Mouse (Mus musculus): ENCODE measurements at regions not wholly inside any gene's neighbourhood (a gene's known extent, or its start where the extent isn't known, plus 50 kb on each side); places are given as distances from the start of the nearest gene placed in this dataset.

DNA sequence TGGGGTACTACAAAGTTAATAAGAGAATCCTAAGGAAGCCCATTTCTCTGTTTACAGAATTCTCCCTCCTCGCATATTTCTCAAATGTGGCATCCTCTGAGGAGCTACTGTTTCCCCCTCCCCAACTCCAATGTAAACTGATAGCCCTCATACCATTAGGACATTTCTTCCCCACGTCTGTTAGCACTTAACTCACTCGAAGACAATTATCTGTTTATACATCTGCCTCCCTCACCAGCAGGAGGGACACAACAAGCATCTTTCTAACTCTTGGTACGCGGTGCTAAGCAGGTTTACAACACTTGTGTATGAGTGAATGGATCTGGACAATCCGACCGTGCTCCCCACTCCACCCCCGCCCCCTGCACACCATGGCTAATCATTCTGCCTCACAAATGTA lies 324.8 kb downstream of the Sox4 start:
- intact Hi-C loops (cut with DNase I): loop anchor here (5.0 kb wide), 1 partner anchor 324 kb away; the partner anchor contains the start of gene Sox4
- no peak for DNase-seq
- TF ChIP-seq CTCF (IDR thresholded peaks at IDR 0.05): no peak
- H3K27ac ChIP-seq: peak overlapping the region; percentile 20; the same call in 1 of the 2 replicates
- H3K4me3 ChIP-seq: no peak overlapping the region

- H3K4me3 ChIP-seq: no peak overlapping the region
- no peak for TF ChIP-seq CTCF (IDR thresholded peaks at IDR 0.05)
- peak; percentile 52 for DNase-seq
- intact Hi-C loops (cut with DNase I): no loop called here
- H3K27ac ChIP-seq: no peak overlapping the region
Observed at GRCm38 (mm10) chr13:28618961-28619360, 334.6 kb downstream of the Sox4 start.

DNA sequence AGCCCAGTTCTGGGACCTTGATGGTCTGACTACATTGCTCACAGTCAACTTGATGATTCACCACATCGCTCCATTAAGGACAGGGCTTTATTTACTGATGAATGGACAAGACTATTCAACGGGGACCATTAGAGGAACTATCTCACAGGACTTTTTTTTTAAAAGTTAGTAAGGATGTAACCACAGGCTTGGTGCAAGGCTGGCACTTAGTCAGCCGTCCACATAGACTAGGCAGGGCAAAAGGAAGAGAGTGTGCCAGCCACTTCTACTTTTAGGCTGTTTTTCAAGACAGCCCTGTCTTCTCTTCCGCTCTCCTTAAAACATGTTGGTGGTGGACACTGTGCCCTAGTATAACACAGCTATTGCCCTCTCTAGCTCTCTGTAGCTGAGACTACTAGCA lies 336.0 kb downstream of the Sox4 start:
- intact Hi-C loops (cut with DNase I): no loop called here
- DNase-seq: no peak
- no peak for TF ChIP-seq CTCF (IDR thresholded peaks at IDR 0.05)
- Histone ChIP-seq H3K27ac (no peak overlapping the region), H3K4me3 (no peak overlapping the region)

- Histone ChIP-seq H3K4me3 (no peak overlapping the region), H3K27ac (0 out of 2 replicates have a peak overlapping the region, but pooled peaks have one; percentile 6)
- no peak for DNase-seq
- intact Hi-C loops (cut with DNase I): no loop called here
- no peak for TF ChIP-seq CTCF (IDR thresholded peaks at IDR 0.05)
Observed at GRCm38 (mm10) chr13:28616645-28617381, 336.7 kb downstream of the Sox4 start.

DNA sequence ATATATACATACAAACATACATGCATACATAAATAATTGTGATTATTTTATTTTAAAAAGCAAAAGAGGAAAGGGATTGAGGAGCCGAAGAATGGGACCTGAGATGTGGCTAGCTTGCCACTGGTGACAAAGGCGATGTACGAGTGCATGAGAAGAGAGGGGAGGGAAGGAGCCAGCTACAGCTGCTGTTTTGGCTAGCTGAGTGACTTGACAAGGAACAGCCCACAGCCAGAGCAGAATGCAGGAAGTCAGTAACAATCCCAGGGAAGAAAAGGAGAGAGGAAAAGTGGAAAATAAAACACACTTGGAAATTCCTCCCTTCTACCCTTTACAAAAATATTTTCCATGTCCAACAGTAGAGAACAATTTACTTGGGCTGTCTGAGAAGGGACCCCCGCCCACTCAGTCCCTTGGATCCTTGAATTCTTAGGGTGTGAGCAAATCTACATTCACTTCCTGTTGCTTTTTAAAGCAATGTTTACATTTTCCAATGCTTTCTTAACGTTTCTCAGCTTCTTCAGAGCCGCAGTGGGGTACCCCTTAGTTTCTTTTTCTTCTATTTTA lies 345.9 kb downstream of the Sox4 start:
- Histone ChIP-seq H3K4me3 (no peak overlapping the region), H3K27ac (no peak overlapping the region; the same call in 1 of the 2 replicates)
- DNase-seq: no peak
- no peak for TF ChIP-seq CTCF (IDR thresholded peaks at IDR 0.05)
- intact Hi-C loops (cut with DNase I): no loop called here

GRCm38 (mm10) chr13:28606651-28607050 lies 346.9 kb downstream of the Sox4 start:
- no peak overlapping the region for H3K27ac ChIP-seq
- no peak for TF ChIP-seq CTCF (IDR thresholded peaks at IDR 0.05)
- DNase-seq: no peak
- no peak overlapping the region for H3K4me3 ChIP-seq
- intact Hi-C loops (cut with DNase I): no loop called here

GRCm38 (mm10) chr13:28605833-28606232 lies 347.7 kb downstream of the Sox4 start:
- intact Hi-C loops (cut with DNase I): no loop called here
- no peak for DNase-seq
- no peak overlapping the region for H3K27ac ChIP-seq
- no peak overlapping the region for H3K4me3 ChIP-seq
- no peak for TF ChIP-seq CTCF (IDR thresholded peaks at IDR 0.05)

DNA sequence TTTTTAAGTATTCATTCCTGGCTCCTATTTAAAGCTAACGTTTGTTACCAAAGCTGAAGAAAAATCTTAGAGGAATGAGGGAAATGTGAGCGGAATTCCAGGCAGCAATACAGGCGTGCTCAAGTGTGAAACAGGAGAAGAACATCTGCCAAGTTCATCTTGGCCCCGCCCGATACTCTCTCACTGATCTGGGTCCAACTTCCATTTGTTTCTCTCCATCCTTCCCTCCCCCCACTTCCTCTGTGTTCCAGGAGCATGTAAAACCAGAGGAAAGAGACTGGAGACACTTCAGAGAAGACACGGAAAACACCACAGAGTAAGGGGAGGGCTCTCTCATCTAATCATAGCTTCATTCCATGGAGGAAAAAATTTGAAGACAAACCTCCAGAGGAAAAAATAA lies 346.7 kb downstream of the Gm11361 start:
- TF ChIP-seq CTCF (IDR thresholded peaks at IDR 0.05): no peak
- intact Hi-C loops (cut with DNase I): no loop called here
- Histone ChIP-seq H3K27ac (no peak overlapping the region), H3K4me3 (no peak overlapping the region; the same call in 1 of the 2 replicates)
- DNase-seq: peak; percentile 39

- intact Hi-C loops (cut with DNase I): no loop called here
- H3K4me3 ChIP-seq: no peak overlapping the region; the same call in 1 of the 2 replicates
- no peak overlapping the region for H3K27ac ChIP-seq
- no peak for DNase-seq
- no peak for TF ChIP-seq CTCF (IDR thresholded peaks at IDR 0.05)
Observed at GRCm38 (mm10) chr13:28600792-28601191, 343.5 kb downstream of the Gm11361 start.

- no peak for DNase-seq
- intact Hi-C loops (cut with DNase I): no loop called here
- TF ChIP-seq CTCF (IDR thresholded peaks at IDR 0.05): no peak
- Histone ChIP-seq H3K4me3 (no peak overlapping the region), H3K27ac (no peak overlapping the region)
Observed at GRCm38 (mm10) chr13:28596367-28596766, 339.0 kb downstream of the Gm11361 start.

GRCm38 (mm10) chr13:28592176-28592575 lies 334.8 kb downstream of the Gm11361 start:
- Histone ChIP-seq H3K27ac (no peak overlapping the region), H3K4me3 (no peak overlapping the region)
- intact Hi-C loops (cut with DNase I): no loop called here
- no peak for DNase-seq
- no peak for TF ChIP-seq CTCF (IDR thresholded peaks at IDR 0.05)

GRCm38 (mm10) chr13:28587977-28588376 lies 330.6 kb downstream of the Gm11361 start:
- intact Hi-C loops (cut with DNase I): no loop called here
- TF ChIP-seq CTCF (IDR thresholded peaks at IDR 0.05): no peak
- H3K4me3 ChIP-seq: no peak overlapping the region
- H3K27ac ChIP-seq: no peak overlapping the region
- DNase-seq: no peak

DNA sequence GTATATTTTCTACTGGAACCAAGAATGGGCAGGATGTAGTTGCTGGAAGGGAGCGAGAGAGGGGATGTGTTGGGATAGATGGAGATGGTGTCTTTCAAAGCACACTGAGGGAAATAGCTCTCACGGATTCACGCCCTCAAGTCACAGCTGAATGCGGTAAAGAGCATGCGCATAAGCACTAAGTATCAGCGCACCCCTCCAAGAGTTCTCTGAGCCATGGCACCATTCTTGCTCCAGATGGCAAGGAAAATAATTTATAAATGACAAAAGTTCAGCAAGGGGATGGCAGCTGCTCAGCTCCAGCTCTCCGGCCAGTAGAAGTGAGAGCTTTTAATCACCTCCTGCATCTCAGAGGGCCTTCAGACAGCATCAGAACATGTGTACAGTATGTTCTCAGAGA lies 329.4 kb downstream of the Gm11361 start:
- intact Hi-C loops (cut with DNase I): no loop called here
- no peak for TF ChIP-seq CTCF (IDR thresholded peaks at IDR 0.05)
- no peak overlapping the region for H3K4me3 ChIP-seq
- H3K27ac ChIP-seq: no peak overlapping the region
- DNase-seq: no peak

- Histone ChIP-seq H3K4me3 (no peak overlapping the region), H3K27ac (no peak overlapping the region)
- intact Hi-C loops (cut with DNase I): no loop called here
- no peak for DNase-seq
- no peak for TF ChIP-seq CTCF (IDR thresholded peaks at IDR 0.05)
Observed at GRCm38 (mm10) chr13:28586140-28586539, 328.8 kb downstream of the Gm11361 start.
